Mouse (Mus musculus) olfactory bulb, adult 2 months (tissue): ENCODE measurements around the gene Tnnc2.

Source experiments
- CTCF ChIP-seq: fragments of 200-500 bp; IDR thresholded peaks from 2 replicates; pipeline ENCODE4 v1.5.1; 2012; ENCODE audit warnings: low read depth, mild to moderate bottlenecking, low read length, moderate library complexity; ENCODE audit not compliant: insufficient read depth
- POLR2A ChIP-seq: fragments of 200-500 bp; IDR thresholded peaks from 2 replicates; pipeline ENCODE4 v1.6.1; 2012; ENCODE audit warnings: mild to moderate bottlenecking, low read depth, low read length, moderate library complexity; ENCODE audit not compliant: insufficient read depth

GRCm38 (mm10) chr2:164778015-164778287, 1.8 kb downstream of the Tnnc2 start:
- TF ChIP-seq POLR2A (no peak), CTCF (no peak)
